Mouse (Mus musculus) right cerebral cortex, adult 2 months (tissue): ENCODE measurements around the gene Gdpgp1.

ENCODE experiments used
- DNase-seq, 2 experiments: peaks; one replicate each; pipeline ENCODE4 v3.0.0; 2021 to 2022; ENCODE audit warnings: low spot score in 2 of 2

Gdpgp1 gene

GRCm38 (mm10) chr7:80276374-80276773 is 43.7 kb downstream of the Gdpgp1 start:
- DNase-seq = no peak

DNA sequence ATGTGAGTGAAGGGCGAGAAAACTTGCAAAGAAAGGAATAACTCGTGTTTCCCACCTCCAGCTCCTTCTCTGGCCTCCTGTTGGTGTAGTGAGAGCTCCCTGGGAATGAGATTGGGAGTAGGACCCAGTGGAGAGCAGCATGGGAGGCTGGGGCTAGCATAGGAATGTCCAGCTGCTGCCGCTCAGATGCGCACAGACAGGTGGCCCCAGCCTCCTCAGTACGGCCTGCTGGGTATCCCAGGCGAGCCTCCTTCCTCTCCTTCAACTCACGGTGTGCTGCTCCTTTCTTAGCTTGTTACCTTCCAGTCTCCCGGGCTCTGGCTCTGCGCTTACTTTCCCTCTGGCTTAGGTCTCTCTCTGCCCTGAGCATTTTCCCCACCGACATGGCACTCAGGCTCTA is 47.4 kb downstream of the Gdpgp1 start:
- DNase-seq = no peak

DNA sequence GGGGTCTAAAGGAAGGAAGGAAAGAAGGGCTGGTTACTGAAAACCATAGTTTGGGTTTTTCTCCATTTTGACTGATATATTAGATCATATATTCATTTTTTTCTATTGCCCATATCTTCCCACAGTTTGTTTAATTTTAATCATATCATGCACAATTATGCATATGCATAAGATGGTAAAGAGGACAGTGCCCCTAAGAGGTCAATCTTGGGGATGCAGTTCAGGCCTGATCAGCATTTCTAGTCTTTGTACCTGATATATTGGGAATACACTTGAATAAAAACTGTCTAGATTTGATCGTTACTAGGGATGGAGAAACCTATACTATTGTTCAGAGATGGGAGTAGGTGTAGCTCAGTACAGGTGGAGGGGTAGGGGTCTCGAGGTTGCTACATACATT is 48.3 kb downstream of the Gdpgp1 start:
- no peak for DNase-seq

- DNase-seq = no peak
These were observed 49.0 kb downstream of the Gdpgp1 start for GRCm38 (mm10) chr7:80281646-80282045.

- no peak for DNase-seq
These were observed 50.7 kb downstream of the Gdpgp1 start for GRCm38 (mm10) chr7:80283226-80283918.

DNA sequence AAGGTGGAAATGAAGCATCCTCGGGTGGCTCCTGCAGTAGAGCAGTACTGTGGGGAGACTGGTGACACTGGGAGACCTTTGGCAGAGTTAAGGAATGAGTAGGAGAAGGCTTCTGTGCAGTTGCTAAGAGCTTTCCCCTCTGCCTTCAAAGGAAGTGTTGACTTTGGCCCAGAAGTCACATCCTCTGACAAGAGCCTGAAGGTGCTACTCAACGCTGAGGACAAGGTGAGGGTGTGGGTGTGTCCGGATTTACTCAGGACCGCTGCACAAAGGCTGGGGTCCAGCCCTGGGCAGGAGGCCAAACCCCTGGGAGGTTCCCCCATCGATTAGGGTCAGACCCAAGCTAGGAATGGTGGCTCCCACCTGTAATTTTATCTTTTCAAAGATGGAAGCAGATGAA is 51.7 kb downstream of the Gdpgp1 start:
- no peak for DNase-seq

- DNase-seq = no peak
These were observed 53.1 kb downstream of the Gdpgp1 start for GRCm38 (mm10) chr7:80285725-80286124.

DNA sequence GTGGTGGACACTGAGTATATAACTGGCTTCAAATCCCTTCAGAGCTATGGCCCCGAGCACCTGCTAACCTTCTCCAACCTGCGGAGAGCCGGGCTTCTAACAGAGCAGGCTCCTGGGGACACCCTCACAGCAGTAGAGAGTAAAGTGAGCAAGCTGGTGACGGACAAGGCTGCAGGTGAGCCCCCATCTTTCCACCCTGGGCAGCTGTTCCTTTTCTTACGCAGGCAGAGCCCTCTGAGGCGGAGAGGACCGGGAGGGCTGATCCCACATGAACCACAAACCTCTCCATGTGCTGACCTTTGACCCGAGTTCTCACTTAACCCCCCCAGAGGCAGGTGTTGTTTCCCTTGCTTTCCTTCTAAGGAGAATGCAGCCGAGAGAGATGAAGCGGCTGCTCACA is 55.1 kb downstream of the Gdpgp1 start:
- DNase-seq = no peak
